Mouse (Mus musculus) gastrocnemius, postnatal 4 days (tissue): ENCODE measurements around the gene Gjb3. TPM values are rescaled to one million over a fixed set of nuclear protein-coding genes. Genes with fewer than 3 reads are reported as not detected.

Experiments used
- DNase-seq, 2 experiments: peaks; one replicate each; pipeline ENCODE4 v3.0.0; 2021 to 2022; ENCODE audit warnings: low spot score in 2 of 2, mixed read lengths in 2 of 2
- total RNA-seq, 2 experiments: library from RNA; stranded (reverse); gene quantifications; 2 replicates each; pipeline ENCODE4 v1.2.3; 2021

The Gjb3 gene
- total RNA-seq, 2 experiments from 2014 or later: not detected

- no peak for DNase-seq
Observed at GRCm38 (mm10) chr4:127289039-127289548, 41.5 kb downstream of the Gjb3 start.

GRCm38 (mm10) chr4:127286907-127287306, 43.7 kb downstream of the Gjb3 start:
- DNase-seq: no peak

- no peak for DNase-seq
Observed at GRCm38 (mm10) chr4:127279241-127279640, 51.4 kb downstream of the Gjb3 start.

GRCm38 (mm10) chr4:127278451-127279001, 52.1 kb downstream of the Gjb3 start:
- DNase-seq: no peak

Other genes starting within 250 kb of the Gjb3 start
- gene Tmem35b, start 207.2 kb downstream of the Gjb3 start, total RNA-seq: 1 to 10 TPM; 1.0 to 3.4 TPM
- 1 to 10 TPM; 1.2 to 1.7 TPM for gene Dlgap3, start 161.6 kb downstream of the Gjb3 start, total RNA-seq
- gene Smim12, start 87.1 kb downstream of the Gjb3 start, total RNA-seq: 10 to 100 TPM; 31.7 to 35.6 TPM
- gene Gja4, start 16.8 kb downstream of the Gjb3 start, total RNA-seq: 10 to 100 TPM; 18.2 to 19.5 TPM
- gene Gjb4, start 23.2 kb upstream of the Gjb3 start, total RNA-seq: not detected
- gene Gjb5, start 27.3 kb upstream of the Gjb3 start, total RNA-seq: under 1 TPM; 0.70 to 0.88 TPM